Mouse (Mus musculus) embryonic fibroblast, embryonic 13.5 days (primary cell): ENCODE results near the gene Loxl1. TPM values are rescaled to one million over a fixed set of nuclear protein-coding genes. Genes with fewer than 3 reads are reported as not detected.

Experiments used
- H3K27ac ChIP-seq: 2 replicates; pipeline ENCODE4 v1.5.1; 2012; ENCODE audit warnings: low read length, control low read depth, inconsistent platforms; ENCODE audit not compliant: insufficient read depth
- H3K4me1 ChIP-seq: 2 replicates; pipeline ENCODE4 v1.6.1; 2011; ENCODE audit warnings: low read length; ENCODE audit not compliant: control insufficient read depth, insufficient read depth
- H3K4me3 ChIP-seq: 2 replicates; pipeline ENCODE4 v1.5.1; 2011; ENCODE audit warnings: mild to moderate bottlenecking, control low read depth, low read length; ENCODE audit not compliant: insufficient read depth
- CTCF ChIP-seq: IDR thresholded peaks from 2 replicates; pipeline ENCODE4 v1.5.1; 2011; ENCODE audit warnings: mild to moderate bottlenecking, control low read depth, low read length, moderate library complexity, borderline replicate concordance; ENCODE audit not compliant: insufficient read depth
- POLR2A ChIP-seq: IDR thresholded peaks from 2 replicates; pipeline ENCODE4 v1.6.1; 2011; ENCODE audit warnings: low read depth, mild to moderate bottlenecking, control low read depth, low read length, moderate library complexity
- polyA plus RNA-seq: library from polyadenylated mRNA; stranded (reverse); fragments of >200 nt; gene quantifications from 2 replicates; pipeline ENCODE4 v1.2.4, GENCODE M21; 2011; ENCODE audit warnings: low read depth; ENCODE audit not compliant: missing spikeins, insufficient read length

Gene Loxl1
- polyA plus RNA-seq, 1 experiment = 158 TPM

GRCm38 (mm10) chr9:58297961-58298477 lies 15.0 kb downstream of the Loxl1 start:
- Histone ChIP-seq H3K4me1 (peaks cover 28% of the 10 kb centered on the region), H3K27ac (peak overlapping the region; percentile 80), H3K4me3 (no peak overlapping the region)
- TF ChIP-seq CTCF (no peak), POLR2A (no peak)

GRCm38 (mm10) chr9:58297065-58297464 lies 15.9 kb downstream of the Loxl1 start:
- Histone ChIP-seq H3K4me3 (no peak overlapping the region), H3K4me1 (peaks cover 28% of the 10 kb centered on the region), H3K27ac (peak overlapping the region; percentile 80)
- TF ChIP-seq POLR2A (no peak), CTCF (no peak)

GRCm38 (mm10) chr9:58295766-58296361 lies 17.1 kb downstream of the Loxl1 start:
- peaks cover 28% of the 10 kb centered on the region for H3K4me1 ChIP-seq
- H3K4me3 ChIP-seq = no peak overlapping the region
- peak overlapping the region; percentile 80 for H3K27ac ChIP-seq
- TF ChIP-seq CTCF (no peak), POLR2A (peak; percentile 37; the same call in 1 of the 2 replicates)

GRCm38 (mm10) chr9:58295345-58295744 lies 17.6 kb downstream of the Loxl1 start:
- no peak overlapping the region for H3K4me3 ChIP-seq

GRCm38 (mm10) chr9:58294527-58294926 lies 18.5 kb downstream of the Loxl1 start:
- Histone ChIP-seq H3K4me1 (peaks cover 26% of the 10 kb centered on the region), H3K4me3 (no peak overlapping the region), H3K27ac (no peak overlapping the region)
- TF ChIP-seq CTCF (no peak), POLR2A (no peak)

More at GRCm38 (mm10) chr9:58295345-58295744, 17.6 kb downstream of the Loxl1 start:
- H3K27ac ChIP-seq = peak overlapping the region; percentile 80
- TF ChIP-seq POLR2A = no peak
- no peak for TF ChIP-seq CTCF
- H3K4me1 ChIP-seq = peaks cover 28% of the 10 kb centered on the region

- Histone ChIP-seq H3K4me1 (no peaks in the 10 kb centered on the region), H3K4me3 (no peak overlapping the region), H3K27ac (no peak overlapping the region)
- TF ChIP-seq POLR2A (no peak), CTCF (no peak)
These were observed 23.1 kb downstream of the Loxl1 start for GRCm38 (mm10) chr9:58289901-58290300.

GRCm38 (mm10) chr9:58289090-58289489 lies 23.9 kb downstream of the Loxl1 start:
- no peak overlapping the region for H3K4me3 ChIP-seq
- no peak for TF ChIP-seq POLR2A
- no peak for TF ChIP-seq CTCF
- no peaks in the 10 kb centered on the region for H3K4me1 ChIP-seq
- no peak overlapping the region for H3K27ac ChIP-seq

GRCm38 (mm10) chr9:58283431-58283830 lies 29.6 kb downstream of the Loxl1 start:
- 0 out of 2 replicates have a peak, but pooled peaks cover 3% of the 10 kb centered on the region for H3K4me1 ChIP-seq
- peak overlapping the region; percentile 80 for H3K27ac ChIP-seq
- TF ChIP-seq POLR2A = no peak
- no peak for TF ChIP-seq CTCF
- no peak overlapping the region for H3K4me3 ChIP-seq

GRCm38 (mm10) chr9:58281597-58281996 lies 31.4 kb downstream of the Loxl1 start:
- 0 out of 2 replicates have a peak, but pooled peaks cover 3% of the 10 kb centered on the region for H3K4me1 ChIP-seq
- H3K4me3 ChIP-seq = no peak overlapping the region
- no peak for TF ChIP-seq CTCF
- no peak for TF ChIP-seq POLR2A
- no peak overlapping the region for H3K27ac ChIP-seq

- H3K4me3 ChIP-seq = no peak overlapping the region
- no peak overlapping the region for H3K27ac ChIP-seq
- H3K4me1 ChIP-seq = peaks cover 9% of the 10 kb centered on the region; the same call in 1 of the 2 replicates
- no peak for TF ChIP-seq CTCF
- TF ChIP-seq POLR2A = no peak
These were observed 32.5 kb downstream of the Loxl1 start for GRCm38 (mm10) chr9:58280259-58281109.
